Mouse (Mus musculus): Measurements from ENCODE around the gene Sulf2.

- no peak for TF ChIP-seq POLR2A (IDR thresholded peaks at IDR 0.05; ENCODE audit: low read depth, low read length)
- no peak for TF ChIP-seq CTCF (IDR thresholded peaks at IDR 0.05; ENCODE audit: borderline replicate concordance, insufficient read depth, low read length)
These were observed 32.7 kb downstream of the Sulf2 start for GRCm38 (mm10) chr2:166122781-166123180.
